Mouse (Mus musculus): ENCODE data around the gene Ltk. TPM values are rescaled to one million over a fixed set of nuclear protein-coding genes. Genes with fewer than 3 reads are reported as not detected.

The Ltk gene
- polyA plus RNA-seq (2015; fragmentation: Nextera tagmentation; extraction: Ambion mirVana) = 0.86 and 1.1 TPM in 2 replicates

DNA sequence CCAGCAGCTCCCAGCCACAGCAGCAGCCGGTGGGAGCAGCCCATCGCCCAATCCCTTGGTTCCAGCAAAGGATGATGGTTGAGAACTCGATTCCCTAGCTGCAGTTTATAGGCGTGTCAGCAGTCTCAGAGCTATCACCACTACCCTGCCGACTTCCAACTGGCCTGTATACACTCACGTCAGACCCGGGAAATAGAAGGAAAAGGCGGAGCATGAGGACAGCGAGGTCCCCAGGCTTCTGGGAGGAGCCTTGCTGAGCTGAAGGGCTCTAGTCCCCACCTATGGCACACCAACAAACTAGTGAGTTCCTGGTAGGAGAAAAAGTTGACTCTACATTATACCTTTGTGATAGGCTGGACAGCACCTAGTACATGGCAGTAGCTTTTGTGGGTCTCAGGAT is at the start of gene Ltk:
Ltk (minus strand) TSS at position 181 of the 400 bp plus-strand sequence.
- Histone ChIP-seq H3K9ac (ENCODE audit: low read depth, low read length) (no peak within 1 kb of the TSS), H3K4me3 (ENCODE audit: low read length) (no peak within 1 kb of the TSS), H3K27ac (ENCODE audit: low read length) (no peak within 1 kb of the TSS), H3K36me3 (ENCODE audit: control insufficient read depth, insufficient read depth, low read length) (no peaks in the 10 kb centered on the region), H3K27me3 (replicated peaks; ENCODE audit: control insufficient read depth, insufficient read depth, low read length) (peaks cover 24% of the 10 kb centered on the region), H3K4me2 (ENCODE audit: low read depth, low read length) (no peak within 1 kb of the TSS), H3K4me1 (ENCODE audit: control insufficient read depth, insufficient read depth, low read length) (peaks cover 7% of the 10 kb centered on the region), H3K9me3 (ENCODE audit: control insufficient read depth, low read length) (no peaks in the 10 kb centered on the region)
- ATAC-seq = peak; percentile 34; the same call in 1 of the 2 replicates
- WGBS = 13% methylated on average over 9 of the region's 9 CpGs

DNA sequence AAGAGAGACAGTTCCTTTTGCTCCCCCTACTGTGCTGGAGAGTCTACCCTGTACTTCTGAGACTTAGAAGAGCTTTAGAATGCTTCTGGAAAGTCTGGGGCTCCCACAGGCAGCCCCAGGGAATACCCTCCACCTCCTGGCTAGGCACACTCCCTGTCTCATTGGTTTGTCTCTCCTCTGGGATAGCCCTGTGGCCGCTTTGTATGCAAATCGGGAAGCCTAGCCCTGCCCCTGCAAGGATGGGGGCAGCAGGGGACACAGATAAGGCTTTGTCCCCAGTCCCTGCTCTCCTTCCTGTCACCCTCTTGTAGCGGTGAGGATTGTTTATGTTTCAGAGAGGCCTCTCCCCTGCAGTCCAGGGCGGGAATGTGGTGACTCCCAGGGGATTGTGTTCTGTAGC is 48.6 kb upstream of the Ltk start:
- no peak overlapping the region for H3K9ac ChIP-seq (ENCODE audit: low read depth, low read length)
- no peak overlapping the region for H3K4me3 ChIP-seq (ENCODE audit: low read length)
- H3K4me2 ChIP-seq (ENCODE audit: low read depth, low read length) = no peak overlapping the region
- no peaks in the 10 kb centered on the region for H3K4me1 ChIP-seq (ENCODE audit: control insufficient read depth, insufficient read depth, low read length)
- ATAC-seq = no peak; the same call in 1 of the 2 replicates
- H3K9me3 ChIP-seq (ENCODE audit: control insufficient read depth, low read length) = no peaks in the 10 kb centered on the region
- 45% methylated on average over 4 of the region's 4 CpGs for WGBS
- H3K27me3 ChIP-seq (replicated peaks; ENCODE audit: control insufficient read depth, insufficient read depth, low read length) = no peaks in the 10 kb centered on the region
- no peak overlapping the region for H3K27ac ChIP-seq (ENCODE audit: low read length)
- H3K36me3 ChIP-seq (ENCODE audit: control insufficient read depth, insufficient read depth, low read length) = peaks cover 6% of the 10 kb centered on the region; the same call in 1 of the 2 replicates

DNA sequence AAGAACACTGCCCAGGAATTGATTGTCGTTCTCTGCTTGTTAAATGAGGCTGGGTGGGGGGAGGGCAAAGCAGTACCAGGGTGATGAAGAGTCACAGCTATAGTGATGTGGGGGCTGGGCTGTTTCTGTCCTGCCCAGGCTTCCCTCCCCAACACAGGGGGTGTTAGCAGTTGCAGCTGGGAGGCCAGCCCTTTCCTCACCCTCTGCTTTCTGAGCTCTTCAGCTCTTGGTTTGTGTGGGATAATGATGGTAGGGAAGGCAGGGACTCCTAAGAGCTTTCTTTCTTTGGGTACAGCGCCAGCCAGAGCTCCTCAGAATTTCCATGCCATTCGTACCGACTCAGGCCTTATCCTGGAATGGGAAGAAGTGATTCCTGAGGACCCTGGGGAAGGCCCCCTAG is 48.2 kb upstream of the Ltk start:
- WGBS = 38% methylated on average over 4 of the region's 4 CpGs
- no peak overlapping the region for H3K27ac ChIP-seq (ENCODE audit: low read length)
- H3K4me3 ChIP-seq (ENCODE audit: low read length) = no peak overlapping the region
- no peak overlapping the region for H3K4me2 ChIP-seq (ENCODE audit: low read depth, low read length)
- H3K9me3 ChIP-seq (ENCODE audit: control insufficient read depth, low read length) = no peaks in the 10 kb centered on the region
- H3K27me3 ChIP-seq (replicated peaks; ENCODE audit: control insufficient read depth, insufficient read depth, low read length) = no peaks in the 10 kb centered on the region
- H3K9ac ChIP-seq (ENCODE audit: low read depth, low read length) = no peak overlapping the region
- ATAC-seq = no peak
- peaks cover 6% of the 10 kb centered on the region; the same call in 1 of the 2 replicates for H3K36me3 ChIP-seq (ENCODE audit: control insufficient read depth, insufficient read depth, low read length)
- no peaks in the 10 kb centered on the region for H3K4me1 ChIP-seq (ENCODE audit: control insufficient read depth, insufficient read depth, low read length)

DNA sequence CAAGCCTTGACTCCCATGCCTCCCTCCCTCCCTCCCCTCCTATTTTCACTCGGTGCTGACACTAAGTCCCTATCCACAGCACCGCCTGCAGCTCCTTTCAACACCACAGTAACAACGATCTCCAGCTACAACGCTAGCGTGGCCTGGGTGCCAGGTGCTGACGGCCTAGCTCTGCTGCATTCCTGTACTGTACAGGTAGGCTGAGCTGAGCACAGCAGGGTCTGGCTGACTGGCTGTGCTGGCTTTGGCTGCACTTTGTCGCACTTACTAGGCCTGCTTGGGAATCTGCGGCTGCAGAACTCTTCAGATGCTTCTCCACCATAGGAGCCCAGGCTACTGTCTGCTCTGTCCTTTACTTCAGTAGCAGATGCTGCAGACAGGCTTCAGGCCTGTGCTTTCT is 45.3 kb upstream of the Ltk start:
- Histone ChIP-seq H3K36me3 (ENCODE audit: control insufficient read depth, insufficient read depth, low read length) (no peaks in the 10 kb centered on the region), H3K27ac (ENCODE audit: low read length) (no peak overlapping the region), H3K9me3 (ENCODE audit: control insufficient read depth, low read length) (no peaks in the 10 kb centered on the region), H3K9ac (ENCODE audit: low read depth, low read length) (no peak overlapping the region), H3K4me2 (ENCODE audit: low read depth, low read length) (no peak overlapping the region), H3K4me3 (ENCODE audit: low read length) (no peak overlapping the region), H3K27me3 (replicated peaks; ENCODE audit: control insufficient read depth, insufficient read depth, low read length) (no peaks in the 10 kb centered on the region), H3K4me1 (ENCODE audit: control insufficient read depth, insufficient read depth, low read length) (peaks cover 16% of the 10 kb centered on the region)
- no peak for ATAC-seq
- 76% methylated on average over 8 of the region's 8 CpGs for WGBS

DNA sequence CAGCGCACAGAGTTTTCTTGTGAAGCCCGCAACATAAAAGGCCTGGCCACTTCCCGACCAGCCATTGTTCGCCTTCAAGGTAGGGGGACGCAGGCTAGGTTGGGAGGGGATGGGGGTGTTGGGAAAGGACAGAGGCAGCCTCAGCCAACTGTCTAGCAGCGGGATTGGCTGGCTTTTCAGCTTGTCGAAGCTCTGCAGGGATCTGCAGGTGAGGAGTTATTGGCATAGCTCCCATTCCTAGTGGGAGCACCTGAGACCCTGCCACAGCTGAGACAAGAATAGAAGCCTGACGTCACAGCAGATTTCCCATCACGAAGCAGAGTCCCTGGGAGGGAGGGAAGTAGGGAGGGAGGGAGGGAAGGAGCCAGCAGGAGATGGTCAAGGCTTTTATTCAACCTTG is 44.5 kb upstream of the Ltk start:
- no peak overlapping the region for H3K9ac ChIP-seq (ENCODE audit: low read depth, low read length)
- peaks cover 20% of the 10 kb centered on the region for H3K4me1 ChIP-seq (ENCODE audit: control insufficient read depth, insufficient read depth, low read length)
- no peaks in the 10 kb centered on the region for H3K9me3 ChIP-seq (ENCODE audit: control insufficient read depth, low read length)
- WGBS = 66% methylated on average over 9 of the region's 9 CpGs
- no peak overlapping the region for H3K4me3 ChIP-seq (ENCODE audit: low read length)
- no peaks in the 10 kb centered on the region for H3K27me3 ChIP-seq (replicated peaks; ENCODE audit: control insufficient read depth, insufficient read depth, low read length)
- no peak overlapping the region for H3K27ac ChIP-seq (ENCODE audit: low read length)
- H3K4me2 ChIP-seq (ENCODE audit: low read depth, low read length) = no peak overlapping the region
- no peak for ATAC-seq
- H3K36me3 ChIP-seq (ENCODE audit: control insufficient read depth, insufficient read depth, low read length) = no peaks in the 10 kb centered on the region

DNA sequence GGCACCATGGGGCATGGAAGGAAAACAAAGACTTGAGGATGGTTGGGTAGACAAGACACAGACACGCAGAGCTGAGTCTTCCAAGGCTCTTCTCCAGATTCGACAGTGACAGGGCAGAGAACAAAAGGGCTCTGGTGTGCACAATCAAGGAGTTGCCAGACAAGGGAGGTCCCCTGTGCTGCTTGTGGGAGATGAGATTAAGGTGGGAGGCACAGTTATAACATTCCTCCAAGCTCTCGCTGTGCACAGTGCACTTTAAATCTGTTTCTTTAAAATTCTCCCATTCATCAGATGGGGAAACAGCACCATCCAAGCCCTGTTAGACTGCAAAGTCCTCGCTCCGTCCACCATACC is 44.0 kb upstream of the Ltk start:
- H3K36me3 ChIP-seq (ENCODE audit: control insufficient read depth, insufficient read depth, low read length) = no peaks in the 10 kb centered on the region
- H3K27ac ChIP-seq (ENCODE audit: low read length) = no peak overlapping the region
- H3K4me3 ChIP-seq (ENCODE audit: low read length) = no peak overlapping the region
- no peak for ATAC-seq
- peaks cover 20% of the 10 kb centered on the region for H3K4me1 ChIP-seq (ENCODE audit: control insufficient read depth, insufficient read depth, low read length)
- 64% methylated on average over 5 of the region's 5 CpGs for WGBS
- no peak overlapping the region for H3K9ac ChIP-seq (ENCODE audit: low read depth, low read length)
- H3K4me2 ChIP-seq (ENCODE audit: low read depth, low read length) = no peak overlapping the region
- no peaks in the 10 kb centered on the region for H3K9me3 ChIP-seq (ENCODE audit: control insufficient read depth, low read length)
- no peaks in the 10 kb centered on the region for H3K27me3 ChIP-seq (replicated peaks; ENCODE audit: control insufficient read depth, insufficient read depth, low read length)

DNA sequence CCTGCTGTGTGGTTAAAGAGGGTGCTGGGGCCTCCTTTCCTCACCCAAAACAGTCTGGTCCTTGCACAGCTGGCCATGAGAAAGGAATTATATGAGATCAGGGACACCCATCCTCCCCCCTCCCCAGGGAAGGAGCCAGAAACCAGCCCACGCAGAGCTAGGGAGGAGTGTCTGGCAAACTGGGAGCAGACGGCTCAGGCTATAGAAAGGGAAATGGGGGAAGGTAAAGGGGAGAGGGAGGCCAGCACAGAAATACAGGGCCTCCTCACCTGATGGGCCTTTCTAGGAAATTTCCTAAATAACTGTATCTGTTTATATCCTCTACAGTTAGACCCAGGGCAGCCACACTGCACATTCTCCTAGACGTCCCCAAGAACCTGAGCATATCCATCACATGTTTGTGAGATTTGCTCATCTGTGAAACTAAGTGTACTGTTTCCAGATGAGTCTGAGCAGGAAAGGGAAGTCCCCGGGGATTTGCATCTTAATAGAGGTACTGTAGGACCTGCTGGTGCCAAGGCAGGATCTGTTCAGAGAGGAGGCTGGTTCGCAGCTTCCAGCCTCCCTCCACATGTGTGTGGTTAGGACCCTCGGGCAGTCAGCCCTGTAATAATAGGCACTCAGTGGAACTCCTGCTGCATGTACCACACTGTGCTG is 43.5 kb upstream of the Ltk start:
- ATAC-seq = no peak
- no peaks in the 10 kb centered on the region for H3K27me3 ChIP-seq (replicated peaks; ENCODE audit: control insufficient read depth, insufficient read depth, low read length)
- H3K4me2 ChIP-seq (ENCODE audit: low read depth, low read length) = no peak overlapping the region
- H3K4me3 ChIP-seq (ENCODE audit: low read length) = no peak overlapping the region
- no peak overlapping the region for H3K27ac ChIP-seq (ENCODE audit: low read length)
- H3K9ac ChIP-seq (ENCODE audit: low read depth, low read length) = no peak overlapping the region
- 52% methylated on average over 6 of the region's 6 CpGs for WGBS
- H3K9me3 ChIP-seq (ENCODE audit: control insufficient read depth, low read length) = no peaks in the 10 kb centered on the region
- no peaks in the 10 kb centered on the region for H3K36me3 ChIP-seq (ENCODE audit: control insufficient read depth, insufficient read depth, low read length)
- H3K4me1 ChIP-seq (ENCODE audit: control insufficient read depth, insufficient read depth, low read length) = peaks cover 23% of the 10 kb centered on the region

DNA sequence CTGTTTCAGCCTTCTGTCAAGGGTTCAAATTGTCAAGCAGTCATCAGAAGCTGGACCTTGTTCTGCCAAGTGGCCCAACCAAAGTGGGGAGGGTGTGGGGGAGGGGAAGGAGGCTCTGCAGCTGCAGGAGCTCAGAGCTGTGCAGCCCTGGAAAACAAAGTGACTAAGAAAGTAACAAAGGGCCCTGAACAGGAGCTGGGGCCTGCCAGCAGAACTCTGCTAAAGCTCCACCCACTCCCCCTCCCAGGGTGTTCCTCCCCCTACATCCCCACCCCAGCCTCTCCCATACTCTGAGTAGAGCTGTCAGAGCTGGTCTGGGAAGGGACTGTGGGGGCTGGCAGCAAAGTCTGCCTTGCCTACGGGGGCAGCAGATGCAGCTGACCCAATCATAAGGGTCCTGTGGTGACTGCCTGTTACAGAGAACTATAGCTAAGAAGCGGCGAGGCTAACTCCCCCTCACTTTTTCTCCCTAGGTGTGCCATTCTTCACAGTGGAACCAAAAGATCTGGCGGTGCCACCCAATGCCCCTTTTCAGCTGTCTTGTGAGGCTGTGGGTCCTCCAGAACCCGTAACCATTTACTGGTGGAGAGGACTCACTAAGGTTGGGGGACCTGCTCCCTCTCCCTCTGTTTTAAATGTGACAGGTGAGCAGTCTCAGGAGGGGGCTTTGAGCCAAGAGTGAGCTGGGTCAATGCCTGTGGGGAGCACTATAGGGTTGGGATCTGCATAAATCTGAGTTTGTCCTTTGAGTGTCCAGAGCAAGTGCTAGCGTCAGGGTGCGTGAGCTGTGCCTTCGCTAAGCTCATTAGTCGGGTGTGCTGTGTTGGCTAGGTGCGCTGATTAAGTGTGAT is 42.8 kb upstream of the Ltk start:
- 65% methylated on average over 10 of the region's 10 CpGs for WGBS
- no peaks in the 10 kb centered on the region for H3K27me3 ChIP-seq (replicated peaks; ENCODE audit: control insufficient read depth, insufficient read depth, low read length)
- H3K9me3 ChIP-seq (ENCODE audit: control insufficient read depth, low read length) = no peaks in the 10 kb centered on the region
- no peak overlapping the region for H3K27ac ChIP-seq (ENCODE audit: low read length)
- H3K4me2 ChIP-seq (ENCODE audit: low read depth, low read length) = no peak overlapping the region
- no peaks in the 10 kb centered on the region for H3K36me3 ChIP-seq (ENCODE audit: control insufficient read depth, insufficient read depth, low read length)
- peak overlapping the region; percentile 15; the same call in 1 of the 2 replicates for H3K9ac ChIP-seq (ENCODE audit: low read depth, low read length)
- no peak overlapping the region for H3K4me3 ChIP-seq (ENCODE audit: low read length)
- ATAC-seq = no peak
- H3K4me1 ChIP-seq (ENCODE audit: control insufficient read depth, insufficient read depth, low read length) = peaks cover 27% of the 10 kb centered on the region

DNA sequence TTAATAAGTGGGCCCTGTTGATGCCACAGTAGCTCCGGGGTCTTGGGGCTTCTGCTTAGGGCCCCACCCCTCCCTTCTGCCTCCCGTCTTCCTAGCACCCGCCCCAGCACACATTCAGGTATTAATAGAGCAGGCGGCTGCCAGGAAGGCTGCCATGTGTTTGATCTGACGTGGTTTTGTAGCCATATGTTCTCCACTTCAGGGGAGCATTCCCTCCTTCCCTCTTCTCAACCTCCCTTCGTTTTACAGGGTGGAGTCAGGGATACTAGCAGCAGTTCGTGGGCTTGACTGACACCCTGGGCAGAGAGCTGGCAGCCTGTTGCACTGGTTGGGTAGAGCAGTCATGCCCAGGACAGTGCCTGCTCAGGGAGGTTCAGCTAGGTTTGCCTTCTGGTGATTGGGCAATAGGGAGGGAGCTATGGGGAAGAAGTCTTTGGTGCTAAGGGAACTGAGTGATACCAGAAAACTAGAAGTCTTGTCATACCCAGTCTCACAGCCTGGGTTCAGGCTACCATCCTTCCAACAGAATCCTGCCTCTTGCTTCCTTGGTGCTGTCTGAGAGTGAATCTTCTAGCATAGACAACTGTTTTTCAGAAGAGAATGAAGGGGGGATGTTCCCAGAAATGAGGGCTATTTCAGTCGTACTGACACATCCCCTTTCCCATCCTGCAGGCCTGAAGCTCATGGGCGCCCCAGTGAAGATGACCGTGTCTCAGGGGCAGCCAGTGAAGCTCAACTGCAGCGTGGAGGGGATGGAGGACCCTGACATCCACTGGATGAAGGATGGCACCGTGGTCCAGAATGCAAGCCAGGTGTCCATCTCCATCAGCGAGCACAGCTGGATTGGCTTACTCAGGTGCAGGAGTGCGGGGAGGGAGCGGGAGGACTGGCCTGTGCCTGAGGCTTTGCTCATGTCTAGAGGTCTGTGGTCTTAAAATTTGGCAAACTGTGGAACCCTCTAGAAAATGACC is 40.9 kb upstream of the Ltk start:
- WGBS = 62% methylated on average over 15 of the region's 15 CpGs
- no peak overlapping the region for H3K4me3 ChIP-seq (ENCODE audit: low read length)
- peak overlapping the region; percentile 89; the same call in 1 of the 2 replicates for H3K9ac ChIP-seq (ENCODE audit: low read depth, low read length)
- no peaks in the 10 kb centered on the region for H3K36me3 ChIP-seq (ENCODE audit: control insufficient read depth, insufficient read depth, low read length)
- H3K27me3 ChIP-seq (replicated peaks; ENCODE audit: control insufficient read depth, insufficient read depth, low read length) = peaks cover 2% of the 10 kb centered on the region; the same call in 1 of the 2 replicates
- ATAC-seq = no peak
- H3K27ac ChIP-seq (ENCODE audit: low read length) = no peak overlapping the region
- H3K9me3 ChIP-seq (ENCODE audit: control insufficient read depth, low read length) = no peaks in the 10 kb centered on the region
- H3K4me2 ChIP-seq (ENCODE audit: low read depth, low read length) = peak overlapping the region; percentile 100
- H3K4me1 ChIP-seq (ENCODE audit: control insufficient read depth, insufficient read depth, low read length) = peaks cover 27% of the 10 kb centered on the region

Data from intestine, embryonic 16.5 days (tissue).